Mouse (Mus musculus) adrenal gland, adult (tissue): ENCODE data around the gene Doc2g.
"Not testable (repeated sequence)": the region's sequence is repeated elsewhere in the genome, so short reads cannot be mapped to it uniquely, and the experiment has no call there.

Experiments
- DNase-seq, 2 experiments: peaks; one replicate each; pipeline ENCODE4 v3.0.0; 2022 to 2023; ENCODE audit warnings: low spot score in 1 of 2; ENCODE audit not compliant: inconsistent age in 2 of 2

Gene Doc2g

GRCm38 (mm10) chr19:4003112-4003511 lies at the start of gene Doc2g:
Gene Doc2g (plus strand): TSS chr19:4003313.
- no peak for DNase-seq

- DNase-seq = no peak
Observed at GRCm38 (mm10) chr19:3955033-3955432, 48.1 kb upstream of the Doc2g start.

- peak in 1 of 2 experiments; percentile 62 for DNase-seq
Observed at GRCm38 (mm10) chr19:3955804-3956203, 47.3 kb upstream of the Doc2g start.

- not testable (repeated sequence) for DNase-seq
Observed at GRCm38 (mm10) chr19:3957296-3958036, 45.6 kb upstream of the Doc2g start.

- no peak for DNase-seq
Observed at GRCm38 (mm10) chr19:3958470-3958869, 44.6 kb upstream of the Doc2g start, which contains the start of gene Aldh3b3. Gene Aldh3b3 (plus strand): TSS chr19:3958645.

GRCm38 (mm10) chr19:3959030-3959429 lies 44.1 kb upstream of the Doc2g start:
- no peak for DNase-seq

- DNase-seq = no peak
Observed at GRCm38 (mm10) chr19:3960211-3960610, 42.9 kb upstream of the Doc2g start.

GRCm38 (mm10) chr19:3961805-3962204 lies 41.3 kb upstream of the Doc2g start:
- DNase-seq = not testable (repeated sequence)

GRCm38 (mm10) chr19:3962469-3962868 lies 40.6 kb upstream of the Doc2g start:
- no peak for DNase-seq

- DNase-seq = no peak
Observed at GRCm38 (mm10) chr19:3964030-3964429, 39.1 kb upstream of the Doc2g start.

GRCm38 (mm10) chr19:3966330-3967075 lies 36.6 kb upstream of the Doc2g start:
- DNase-seq = no peak

- no peak for DNase-seq
Observed at GRCm38 (mm10) chr19:3967258-3967657, 35.9 kb upstream of the Doc2g start.

GRCm38 (mm10) chr19:3972229-3972628 lies 30.9 kb upstream of the Doc2g start, which contains the start of gene Aldh3b2:
Gene Aldh3b2 (plus strand): TSS chr19:3972328.
- DNase-seq = no peak

- not testable (repeated sequence) for DNase-seq
Observed at GRCm38 (mm10) chr19:3974608-3975007, 28.5 kb upstream of the Doc2g start.

GRCm38 (mm10) chr19:3975866-3976265 lies 27.2 kb upstream of the Doc2g start:
- DNase-seq = no peak

GRCm38 (mm10) chr19:3980309-3980708 lies 22.8 kb upstream of the Doc2g start:
- peak; percentile 73 to 94 for DNase-seq

GRCm38 (mm10) chr19:3980917-3981316 lies 22.2 kb upstream of the Doc2g start:
- no peak for DNase-seq

GRCm38 (mm10) chr19:3983527-3984200 lies 19.4 kb upstream of the Doc2g start:
- no peak for DNase-seq

- peak; percentile 86 to 88 for DNase-seq
Observed at GRCm38 (mm10) chr19:3985261-3985681, 17.8 kb upstream of the Doc2g start.

GRCm38 (mm10) chr19:3986334-3986733 lies 16.8 kb upstream of the Doc2g start, which contains the start of gene Acy3:
Gene Acy3 (plus strand): TSS chr19:3986570.
- peak; percentile 90 to 96 for DNase-seq

- no peak for DNase-seq
Observed at GRCm38 (mm10) chr19:3988066-3988465, 15.0 kb upstream of the Doc2g start.
